Mouse (Mus musculus) kidney, embryonic 14.5 days (tissue): ENCODE results near the gene Ano6. TPM values are rescaled to one million over a fixed set of nuclear protein-coding genes. Genes with fewer than 3 reads are reported as not detected.
A peak's percentile ranks its signal among the peaks of the same experiment; 100 is the strongest.

Experiments used
- ATAC-seq: fragments of 200-750 bp; cut with Nextera tagmentation; 2 replicates; pipeline ENCODE4 v1.8.0; 2017; ENCODE audit warnings: moderate number of reproducible peaks, mild to moderate bottlenecking, moderate TSS enrichment, moderate library complexity; ENCODE audit not compliant: low FRiP score, low TSS enrichment
- H3K27ac ChIP-seq: fragments of 300-500 bp; sonication (generic); 2 replicates; pipeline ENCODE4 v1.5.1; 2014; ENCODE audit warnings: low read depth, mild to moderate bottlenecking, low read length, moderate library complexity, mixed read lengths
- H3K27me3 ChIP-seq: fragments of 300-500 bp; sonication (generic); 2 replicates; pipeline ENCODE4 v1.6.1; 2014; ENCODE audit warnings: mild to moderate bottlenecking, low read length; ENCODE audit not compliant: control insufficient read depth, insufficient read depth
- H3K36me3 ChIP-seq: fragments of 300-500 bp; sonication (generic); 2 replicates; pipeline ENCODE4 v1.6.1; 2014; ENCODE audit warnings: low read length, mixed read lengths; ENCODE audit not compliant: control insufficient read depth, insufficient read depth
- H3K4me1 ChIP-seq: fragments of 300-500 bp; sonication (generic); 2 replicates; pipeline ENCODE4 v1.6.1; 2014; ENCODE audit warnings: low read length, mixed read lengths; ENCODE audit not compliant: control insufficient read depth, insufficient read depth
- H3K4me2 ChIP-seq: fragments of 300-500 bp; sonication (generic); replicated peaks from 2 replicates; pipeline ENCODE4 v1.6.1; 2014; ENCODE audit warnings: low read depth, mild to moderate bottlenecking, low read length
- H3K4me3 ChIP-seq: fragments of 300-500 bp; sonication (generic); 2 replicates; pipeline ENCODE4 v1.5.1; 2014; ENCODE audit warnings: mild to moderate bottlenecking, low read length
- H3K9ac ChIP-seq: fragments of 300-500 bp; sonication (generic); 2 replicates; pipeline ENCODE4 v1.6.1; 2014; ENCODE audit warnings: low read depth, mild to moderate bottlenecking, low read length, moderate library complexity
- H3K9me3 ChIP-seq: fragments of 300-500 bp; sonication (generic); 2 replicates; pipeline ENCODE4 v1.6.1; 2016; ENCODE audit warnings: low read length; ENCODE audit not compliant: control insufficient read depth
- WGBS: fragments of 180-500 bp; shearing (Covaris S2); extraction: QIAGEN DNeasy Blood & Tissue Kit; methylation state at CpG from one replicate; pipeline ENCODE4 v1.1.7; 2014; 5-methylcytosine and 5-hydroxymethylcytosine counted together
- polyA plus RNA-seq: library from polyadenylated mRNA; unstranded; fragments of >200 nt; fragmentation: Nextera tagmentation; extraction: Ambion mirVana; gene quantifications from 2 replicates; pipeline ENCODE4 v1.2.1, GENCODE M21; 2014

Ano6 gene
- polyA plus RNA-seq, 1 experiment from 2014 or later = 54.3 TPM

GRCm38 (mm10) chr15:95774197-95774596 lies 16.4 kb upstream of the Ano6 start:
- Histone ChIP-seq H3K4me2 (no peak overlapping the region), H3K36me3 (no peaks in the 10 kb centered on the region), H3K4me3 (no peak overlapping the region), H3K4me1 (0 out of 2 replicates have a peak, but pooled peaks cover 3% of the 10 kb centered on the region), H3K9ac (no peak overlapping the region), H3K27me3 (no peaks in the 10 kb centered on the region), H3K9me3 (no peaks in the 10 kb centered on the region; the same call in 1 of the 2 replicates), H3K27ac (no peak overlapping the region)
- ATAC-seq = no peak
- 74% methylated on average over 6 of the region's 6 CpGs for WGBS

- 81% methylated on average over 9 of the region's 9 CpGs for WGBS
- H3K4me1 ChIP-seq = 0 out of 2 replicates have a peak, but pooled peaks cover 3% of the 10 kb centered on the region
- no peak overlapping the region for H3K27ac ChIP-seq
- H3K36me3 ChIP-seq = no peaks in the 10 kb centered on the region
- H3K9ac ChIP-seq = no peak overlapping the region
- H3K27me3 ChIP-seq = no peaks in the 10 kb centered on the region
- no peaks in the 10 kb centered on the region; the same call in 1 of the 2 replicates for H3K9me3 ChIP-seq
- ATAC-seq = no peak
- H3K4me3 ChIP-seq = no peak overlapping the region
- H3K4me2 ChIP-seq = no peak overlapping the region
Measured at GRCm38 (mm10) chr15:95774674-95775414, 15.8 kb upstream of the Ano6 start.

GRCm38 (mm10) chr15:95777743-95778142 lies 12.9 kb upstream of the Ano6 start:
- 0 out of 2 replicates have a peak, but pooled peaks cover 3% of the 10 kb centered on the region for H3K4me1 ChIP-seq
- H3K9ac ChIP-seq = no peak overlapping the region
- 94% methylated on average over 2 of the region's 2 CpGs for WGBS
- no peaks in the 10 kb centered on the region for H3K27me3 ChIP-seq
- ATAC-seq = no peak
- H3K36me3 ChIP-seq = no peaks in the 10 kb centered on the region
- H3K4me2 ChIP-seq = no peak overlapping the region
- no peaks in the 10 kb centered on the region; the same call in 1 of the 2 replicates for H3K9me3 ChIP-seq
- H3K27ac ChIP-seq = no peak overlapping the region
- H3K4me3 ChIP-seq = no peak overlapping the region

- no peak for ATAC-seq
- WGBS = 93% methylated on average over 4 of the region's 4 CpGs
Measured at GRCm38 (mm10) chr15:95778710-95779109, 11.9 kb upstream of the Ano6 start.

GRCm38 (mm10) chr15:95786624-95787023 lies 4.0 kb upstream of the Ano6 start:
- Histone ChIP-seq H3K27ac (no peak overlapping the region), H3K27me3 (no peaks in the 10 kb centered on the region), H3K4me2 (no peak overlapping the region), H3K9me3 (no peaks in the 10 kb centered on the region), H3K9ac (no peak overlapping the region), H3K4me1 (peaks cover 11% of the 10 kb centered on the region), H3K36me3 (no peaks in the 10 kb centered on the region), H3K4me3 (no peak overlapping the region)
- no peak for ATAC-seq
- WGBS = 91% methylated on average over 4 of the region's 4 CpGs

More at GRCm38 (mm10) chr15:95778710-95779109, 11.9 kb upstream of the Ano6 start:
- Histone ChIP-seq H3K4me2 (no peak overlapping the region), H3K27me3 (no peaks in the 10 kb centered on the region), H3K4me1 (0 out of 2 replicates have a peak, but pooled peaks cover 3% of the 10 kb centered on the region), H3K27ac (no peak overlapping the region), H3K9ac (no peak overlapping the region), H3K9me3 (no peaks in the 10 kb centered on the region; the same call in 1 of the 2 replicates), H3K36me3 (no peaks in the 10 kb centered on the region), H3K4me3 (no peak overlapping the region)

- no peak overlapping the region for H3K27ac ChIP-seq
- H3K9me3 ChIP-seq = no peaks in the 10 kb centered on the region
- H3K36me3 ChIP-seq = no peaks in the 10 kb centered on the region
- 64% methylated on average over 3 of the region's 3 CpGs for WGBS
- peaks cover 15% of the 10 kb centered on the region for H3K4me1 ChIP-seq
- no peak overlapping the region for H3K4me2 ChIP-seq
- no peaks in the 10 kb centered on the region for H3K27me3 ChIP-seq
- H3K4me3 ChIP-seq = no peak overlapping the region
- H3K9ac ChIP-seq = no peak overlapping the region
- no peak for ATAC-seq
Measured at GRCm38 (mm10) chr15:95787578-95787977, 3.1 kb upstream of the Ano6 start.

GRCm38 (mm10) chr15:95789562-95790528 lies 798 bp upstream of the Ano6 start:
- Histone ChIP-seq H3K27ac (peak overlapping the region; percentile 81; the same call in 1 of the 2 replicates), H3K4me3 (peak overlapping the region; percentile 61), H3K27me3 (no peaks in the 10 kb centered on the region), H3K4me1 (peaks cover 32% of the 10 kb centered on the region), H3K9ac (peak overlapping the region; percentile 78), H3K36me3 (no peaks in the 10 kb centered on the region), H3K4me2 (peak overlapping the region; percentile 88), H3K9me3 (no peaks in the 10 kb centered on the region)
- ATAC-seq = peak; percentile 40
- WGBS = 14% methylated on average over 32 of the region's 32 CpGs

GRCm38 (mm10) chr15:95791141-95791791 lies 623 bp downstream of the Ano6 start:
- peak overlapping the region; percentile 88 for H3K4me2 ChIP-seq
- no peaks in the 10 kb centered on the region for H3K9me3 ChIP-seq
- H3K27ac ChIP-seq = peak overlapping the region; percentile 25; the same call in 1 of the 2 replicates
- ATAC-seq = peak; percentile 37
- H3K4me1 ChIP-seq = peaks cover 42% of the 10 kb centered on the region
- no peaks in the 10 kb centered on the region for H3K27me3 ChIP-seq
- peak overlapping the region; percentile 61 for H3K4me3 ChIP-seq
- no peaks in the 10 kb centered on the region for H3K36me3 ChIP-seq
- peak overlapping the region; percentile 78 for H3K9ac ChIP-seq
- 2% methylated on average over 32 of the region's 32 CpGs for WGBS
